In genomic region chr13:13498022-13498421, GRCm38 (mm10) we compare ENCODE assay signal across 17 mouse cellular contexts.
"Had no signal": no experiment of that assay in that cellular context is flagged by ENCODE, and none has a peak within 500 bp of the region (broad histone marks: within the 10 kb centered on the region; RNA-seq: fewer than 3 reads in every experiment).

No protein-coding gene starts in this region.

- H3K9me3 ChIP-seq: lung, embryonic 15.5 days; megakaryocyte, embryonic 14.5 days; midbrain, embryonic 12.5 days; neural tube, embryonic 12.5 days; stomach, embryonic 15.5 days had no signal

- DNase-seq: liver, postnatal 0 days; lung, adult 2 months; lung, postnatal 14 days; lung, postnatal 36 days; midbrain, embryonic 14.5 days; right cerebral cortex, postnatal 14 days; thymus, adult 2 months; thymus, postnatal 25 days; thymus, postnatal 4 days had no signal

- H3K27ac ChIP-seq: lung, embryonic 15.5 days; macrophage; midbrain, embryonic 12.5 days; neural tube, embryonic 12.5 days; stomach, embryonic 15.5 days; stomach, postnatal 0 days had no signal

- H3K27me3 ChIP-seq: lung, embryonic 15.5 days; midbrain, embryonic 12.5 days; neural tube, embryonic 12.5 days; stomach, embryonic 15.5 days had no signal

- H3K4me3 ChIP-seq: lung, embryonic 15.5 days; megakaryocyte, embryonic 14.5 days; midbrain, embryonic 12.5 days; neural tube, embryonic 12.5 days; stomach, embryonic 15.5 days had no signal

- H3K4me2 ChIP-seq: lung, embryonic 15.5 days; midbrain, embryonic 12.5 days; neural tube, embryonic 12.5 days; stomach, embryonic 15.5 days had no signal

- ATAC-seq: liver, postnatal 0 days; lung, postnatal 0 days had no signal

- H3K9ac ChIP-seq: liver, postnatal 0 days; lung, embryonic 15.5 days; midbrain, embryonic 12.5 days; neural tube, embryonic 12.5 days; stomach, embryonic 15.5 days had no signal

- H3K36me3 ChIP-seq: midbrain, embryonic 12.5 days; neural tube, embryonic 12.5 days had no signal

- H3K4me1 ChIP-seq: lung, embryonic 15.5 days; midbrain, embryonic 12.5 days; neural tube, embryonic 12.5 days; stomach, embryonic 15.5 days had no signal
